Mouse (Mus musculus) forebrain, embryonic 14.5 days (tissue): ENCODE measurements at regions not wholly inside any gene's neighbourhood (a gene's known extent, or its start where the extent isn't known, plus 50 kb on each side); places are given as distances from the start of the nearest gene placed in this dataset.

Experiments
- ATAC-seq: fragments of 200-750 bp; cut with Nextera tagmentation; 2 replicates; pipeline ENCODE4 v1.8.0; 2017; ENCODE audit warnings: mild to moderate bottlenecking, moderate library complexity
- DNase-seq: peaks from one replicate; pipeline ENCODE4 v3.0.0-alpha.2; 2015; ENCODE audit warnings: low spot score
- H3K27ac ChIP-seq: fragments of 300-500 bp; sonication (generic); 2 replicates; pipeline ENCODE4 v1.5.1; 2014; ENCODE audit warnings: low read depth, mild to moderate bottlenecking, control low read depth, low read length, moderate library complexity
- H3K27me3 ChIP-seq: fragments of 300-500 bp; sonication (generic); replicated peaks from 2 replicates; pipeline ENCODE4 v1.6.1; 2014; ENCODE audit warnings: low read length, control low read depth, mixed read lengths; ENCODE audit not compliant: control insufficient read depth, insufficient read depth
- H3K36me3 ChIP-seq: fragments of 300-500 bp; sonication (generic); 2 replicates; pipeline ENCODE4 v1.6.1; 2014; ENCODE audit warnings: low read length, control low read depth; ENCODE audit not compliant: control insufficient read depth, insufficient read depth
- H3K4me1 ChIP-seq: fragments of 300-500 bp; sonication (generic); 2 replicates; pipeline ENCODE4 v1.6.1; 2014; ENCODE audit warnings: antibody characterized with exemption, low read length, control low read depth; ENCODE audit not compliant: control insufficient read depth, insufficient read depth
- H3K4me2 ChIP-seq: fragments of 300-500 bp; sonication (generic); 2 replicates; pipeline ENCODE4 v1.6.1; 2014; ENCODE audit warnings: mild to moderate bottlenecking, control low read depth, low read length
- H3K4me3 ChIP-seq: fragments of 300-500 bp; sonication (generic); 2 replicates; pipeline ENCODE4 v1.5.1; 2014; ENCODE audit warnings: low read depth, low read length, control low read depth
- H3K9ac ChIP-seq: fragments of 300-500 bp; sonication (generic); 2 replicates; pipeline ENCODE4 v1.6.1; 2014; ENCODE audit warnings: mild to moderate bottlenecking, low read length, control low read depth, moderate library complexity
- H3K9me3 ChIP-seq: fragments of 300-500 bp; sonication (generic); replicated peaks from 2 replicates; pipeline ENCODE4 v1.6.1; 2016; ENCODE audit warnings: low read length, control low read depth, mixed read lengths; ENCODE audit not compliant: control insufficient read depth
- WGBS: fragments of 180-500 bp; shearing (Covaris S2); extraction: QIAGEN DNeasy Blood & Tissue Kit; methylation state at CpG from one replicate; pipeline ENCODE4 v1.1.7; 2014; 5-methylcytosine and 5-hydroxymethylcytosine counted together

- H3K4me3 ChIP-seq, result no peak overlapping the region
- H3K9ac ChIP-seq, result no peak overlapping the region
- H3K27me3 ChIP-seq, result no peaks in the 10 kb centered on the region
- 83% methylated on average over 3 of the region's 3 CpGs for WGBS
- ATAC-seq (no peak), DNase-seq (no peak)
- H3K27ac ChIP-seq, result no peak overlapping the region
- H3K9me3 ChIP-seq, result no peaks in the 10 kb centered on the region
- H3K4me2 ChIP-seq, result no peak overlapping the region
- no peaks in the 10 kb centered on the region for H3K36me3 ChIP-seq
- no peaks in the 10 kb centered on the region for H3K4me1 ChIP-seq
These were observed 349.0 kb upstream of the Adgrl2 start for GRCm38 (mm10) chr3:149339374-149339753.

- ATAC-seq (no peak), DNase-seq (no peak)
- H3K36me3 ChIP-seq, result no peaks in the 10 kb centered on the region
- H3K4me1 ChIP-seq, result no peaks in the 10 kb centered on the region
- H3K27me3 ChIP-seq, result no peaks in the 10 kb centered on the region
- no peak overlapping the region for H3K4me2 ChIP-seq
- WGBS, result 52% methylated on average over 7 of the region's 7 CpGs
- H3K9ac ChIP-seq, result no peak overlapping the region
- no peak overlapping the region for H3K27ac ChIP-seq
- no peaks in the 10 kb centered on the region for H3K9me3 ChIP-seq
- no peak overlapping the region for H3K4me3 ChIP-seq
These were observed 348.5 kb upstream of the Adgrl2 start for GRCm38 (mm10) chr3:149338684-149339373.

GRCm38 (mm10) chr3:149335259-149335658 is 344.9 kb upstream of the Adgrl2 start:
- Histone ChIP-seq H3K27me3 (no peaks in the 10 kb centered on the region), H3K4me3 (no peak overlapping the region), H3K4me1 (peaks cover 9% of the 10 kb centered on the region), H3K9me3 (no peaks in the 10 kb centered on the region), H3K27ac (no peak overlapping the region), H3K36me3 (no peaks in the 10 kb centered on the region), H3K9ac (no peak overlapping the region), H3K4me2 (no peak overlapping the region)
- WGBS, result 77% methylated on average over 6 of the region's 6 CpGs
- DNase-seq (no peak), ATAC-seq (no peak)

- no peak for DNase-seq
- Histone ChIP-seq H3K4me3 (no peak overlapping the region), H3K27ac (no peak overlapping the region), H3K4me1 (peaks cover 9% of the 10 kb centered on the region), H3K4me2 (no peak overlapping the region), H3K9me3 (no peaks in the 10 kb centered on the region), H3K36me3 (no peaks in the 10 kb centered on the region), H3K9ac (no peak overlapping the region), H3K27me3 (no peaks in the 10 kb centered on the region)
- ATAC-seq, result no peak
- 69% methylated on average over 5 of the region's 5 CpGs for WGBS
These were observed 343.3 kb upstream of the Adgrl2 start for GRCm38 (mm10) chr3:149333607-149334006.

GRCm38 (mm10) chr3:149333131-149333530 is 342.8 kb upstream of the Adgrl2 start:
- H3K4me1 ChIP-seq, result peaks cover 9% of the 10 kb centered on the region
- no peaks in the 10 kb centered on the region for H3K9me3 ChIP-seq
- no peak for ATAC-seq
- no peak overlapping the region for H3K27ac ChIP-seq
- H3K9ac ChIP-seq, result no peak overlapping the region
- H3K27me3 ChIP-seq, result no peaks in the 10 kb centered on the region
- no peaks in the 10 kb centered on the region for H3K36me3 ChIP-seq
- H3K4me2 ChIP-seq, result no peak overlapping the region
- no peak overlapping the region for H3K4me3 ChIP-seq
- 37% methylated on average over 10 of the region's 10 CpGs for WGBS
- DNase-seq, result no peak

- H3K9ac ChIP-seq, result no peak overlapping the region
- H3K9me3 ChIP-seq, result no peaks in the 10 kb centered on the region
- no peaks in the 10 kb centered on the region for H3K27me3 ChIP-seq
- H3K36me3 ChIP-seq, result no peaks in the 10 kb centered on the region
- H3K4me2 ChIP-seq, result no peak overlapping the region
- H3K4me1 ChIP-seq, result peaks cover 9% of the 10 kb centered on the region
- DNase-seq, result no peak
- no peak for ATAC-seq
- WGBS, result 10% methylated on average over 4 of the region's 4 CpGs
- H3K4me3 ChIP-seq, result no peak overlapping the region
- no peak overlapping the region for H3K27ac ChIP-seq
These were observed 341.8 kb upstream of the Adgrl2 start for GRCm38 (mm10) chr3:149332105-149332504.

GRCm38 (mm10) chr3:149331251-149331960 is 341.1 kb upstream of the Adgrl2 start:
- no peak for ATAC-seq
- no peaks in the 10 kb centered on the region for H3K27me3 ChIP-seq
- H3K4me3 ChIP-seq, result no peak overlapping the region
- WGBS, result 5% methylated on average over 7 of the region's 7 CpGs
- no peak overlapping the region for H3K4me2 ChIP-seq
- DNase-seq, result peak; percentile 32
- H3K36me3 ChIP-seq, result no peaks in the 10 kb centered on the region
- no peak overlapping the region for H3K9ac ChIP-seq
- H3K27ac ChIP-seq, result no peak overlapping the region
- no peaks in the 10 kb centered on the region for H3K9me3 ChIP-seq
- H3K4me1 ChIP-seq, result peaks cover 9% of the 10 kb centered on the region

- H3K9ac ChIP-seq, result no peak overlapping the region
- H3K4me3 ChIP-seq, result no peak overlapping the region
- no peak overlapping the region for H3K27ac ChIP-seq
- no peak overlapping the region for H3K4me2 ChIP-seq
- ATAC-seq (no peak), DNase-seq (no peak)
- 75% methylated on average over 10 of the region's 10 CpGs for WGBS
- peaks cover 9% of the 10 kb centered on the region for H3K4me1 ChIP-seq
- no peaks in the 10 kb centered on the region for H3K27me3 ChIP-seq
- no peaks in the 10 kb centered on the region for H3K36me3 ChIP-seq
- no peaks in the 10 kb centered on the region for H3K9me3 ChIP-seq
These were observed 340.4 kb upstream of the Adgrl2 start for GRCm38 (mm10) chr3:149330716-149331115.

GRCm38 (mm10) chr3:149330041-149330440 is 339.7 kb upstream of the Adgrl2 start:
- WGBS, result 86% methylated on average over 10 of the region's 10 CpGs
- no peak for DNase-seq
- no peaks in the 10 kb centered on the region for H3K9me3 ChIP-seq
- no peaks in the 10 kb centered on the region for H3K36me3 ChIP-seq
- no peak for ATAC-seq
- no peak overlapping the region for H3K4me3 ChIP-seq
- H3K27ac ChIP-seq, result no peak overlapping the region
- H3K9ac ChIP-seq, result no peak overlapping the region
- no peaks in the 10 kb centered on the region for H3K27me3 ChIP-seq
- peaks cover 9% of the 10 kb centered on the region for H3K4me1 ChIP-seq
- no peak overlapping the region for H3K4me2 ChIP-seq
